Mouse (Mus musculus): ENCODE measurements around the gene Ell.
A peak's percentile ranks its signal among the peaks of the same experiment; 100 is the strongest.

- TF ChIP-seq CTCF (IDR thresholded peaks at IDR 0.05; ENCODE audit: borderline replicate concordance, insufficient read depth, low read depth, low read length) (no peak), POLR2A (IDR thresholded peaks at IDR 0.05; ENCODE audit: borderline replicate concordance, insufficient read depth, low read length) (peak; percentile 84)
These were observed 28.9 kb upstream of the Ell start, which contains the start of gene Uba52 for GRCm38 (mm10) chr8:70510228-70510915.
